Mouse (Mus musculus) intestine, embryonic 15.5 days (tissue): ENCODE results near the gene Gm15517. TPM values are rescaled to one million over a fixed set of nuclear protein-coding genes. Genes with fewer than 3 reads are reported as not detected.
"Not testable (repeated sequence)": the region's sequence is repeated elsewhere in the genome, so short reads cannot be mapped to it uniquely, and the experiment has no call there.

ENCODE experiments used
- ATAC-seq: fragments of 200-750 bp; cut with Nextera tagmentation; 2 replicates; pipeline ENCODE4 v1.8.0; 2017; ENCODE audit warnings: moderate TSS enrichment, moderate library complexity
- H3K27ac ChIP-seq: fragments of 300-500 bp; sonication (generic); 2 replicates; pipeline ENCODE4 v1.5.1; 2015; ENCODE audit warnings: mild to moderate bottlenecking, inconsistent platforms
- H3K27me3 ChIP-seq: fragments of 300-500 bp; sonication (generic); replicated peaks from 2 replicates; pipeline ENCODE4 v1.6.1; 2015; ENCODE audit warnings: inconsistent platforms
- H3K36me3 ChIP-seq: fragments of 300-500 bp; sonication (generic); 2 replicates; pipeline ENCODE4 v1.6.1; 2015; ENCODE audit warnings: inconsistent platforms
- H3K4me1 ChIP-seq: fragments of 300-500 bp; sonication (generic); replicated peaks from 2 replicates; pipeline ENCODE4 v1.6.1; 2015; ENCODE audit warnings: inconsistent platforms
- H3K4me2 ChIP-seq: fragments of 300-500 bp; sonication (generic); replicated peaks from 2 replicates; pipeline ENCODE4 v1.6.1; 2015; ENCODE audit warnings: mild to moderate bottlenecking, inconsistent platforms
- H3K4me3 ChIP-seq: fragments of 300-500 bp; sonication (generic); replicated peaks from 2 replicates; pipeline ENCODE4 v1.5.1; 2015; ENCODE audit warnings: inconsistent platforms
- H3K9ac ChIP-seq: fragments of 300-500 bp; sonication (generic); 2 replicates; pipeline ENCODE4 v1.6.1; 2015; ENCODE audit warnings: inconsistent platforms
- H3K9me3 ChIP-seq: fragments of 300-500 bp; sonication (generic); 2 replicates; pipeline ENCODE4 v1.6.1; 2016; ENCODE audit warnings: inconsistent platforms
- WGBS: fragments of 180-500 bp; shearing (Covaris S2); methylation state at CpG from one replicate; pipeline ENCODE4 v1.1.7; 2015; 5-methylcytosine and 5-hydroxymethylcytosine counted together
- polyA plus RNA-seq: library from polyadenylated mRNA; unstranded; fragments of >200 nt; fragmentation: Nextera tagmentation; extraction: Ambion mirVana; gene quantifications from 2 replicates; pipeline ENCODE4 v1.2.1, GENCODE M21; 2015

The Gm15517 gene
- polyA plus RNA-seq, 1 experiment from 2014 or later: not detected

- Histone ChIP-seq H3K9ac (no peak overlapping the region), H3K4me3 (peak overlapping the region; percentile 74), H3K4me2 (peak overlapping the region; percentile 70), H3K4me1 (peaks cover 14% of the 10 kb centered on the region), H3K36me3 (peaks cover 31% of the 10 kb centered on the region), H3K27ac (no peak overlapping the region), H3K9me3 (no peaks in the 10 kb centered on the region), H3K27me3 (no peaks in the 10 kb centered on the region)
- no peak for ATAC-seq
- 91% methylated on average over 2 of the region's 2 CpGs for WGBS
Measured at GRCm38 (mm10) chr7:44247971-44248370, 13.3 kb upstream of the Gm15517 start.

- Histone ChIP-seq H3K9ac (no peak overlapping the region; the same call in 1 of the 2 replicates), H3K4me3 (no peak overlapping the region), H3K9me3 (no peaks in the 10 kb centered on the region), H3K4me2 (no peak overlapping the region), H3K36me3 (peaks cover 33% of the 10 kb centered on the region), H3K27me3 (no peaks in the 10 kb centered on the region), H3K27ac (no peak overlapping the region), H3K4me1 (peaks cover 14% of the 10 kb centered on the region)
- no peak for ATAC-seq
- 91% methylated on average over 4 of the region's 4 CpGs for WGBS
Measured at GRCm38 (mm10) chr7:44249248-44249647, 12.0 kb upstream of the Gm15517 start.

- H3K27ac ChIP-seq, H3K9me3 ChIP-seq, H3K4me2 ChIP-seq, H3K4me1 ChIP-seq, H3K27me3 ChIP-seq, H3K9ac ChIP-seq, ATAC-seq, H3K4me3 ChIP-seq: not testable (repeated sequence)
- H3K36me3 ChIP-seq: peaks cover 33% of the 10 kb centered on the region
- 87% methylated on average over 17 of the region's 17 CpGs for WGBS
Measured at GRCm38 (mm10) chr7:44250732-44251275, 10.4 kb upstream of the Gm15517 start.

GRCm38 (mm10) chr7:44253023-44253616 is 8.1 kb upstream of the Gm15517 start:
- H3K27ac ChIP-seq: no peak overlapping the region
- peaks cover 3% of the 10 kb centered on the region for H3K4me1 ChIP-seq
- H3K4me2 ChIP-seq: no peak overlapping the region
- H3K36me3 ChIP-seq: peaks cover 33% of the 10 kb centered on the region
- no peak overlapping the region for H3K4me3 ChIP-seq
- H3K9ac ChIP-seq: no peak overlapping the region
- peak; percentile 12; the same call in 1 of the 2 replicates for ATAC-seq
- H3K27me3 ChIP-seq: no peaks in the 10 kb centered on the region
- H3K9me3 ChIP-seq: no peaks in the 10 kb centered on the region
- WGBS: 66% methylated on average over 15 of the region's 15 CpGs

GRCm38 (mm10) chr7:44254930-44255329 is 6.3 kb upstream of the Gm15517 start:
- no peak overlapping the region for H3K4me3 ChIP-seq
- ATAC-seq: no peak
- H3K4me2 ChIP-seq: no peak overlapping the region
- H3K27me3 ChIP-seq: no peaks in the 10 kb centered on the region
- H3K4me1 ChIP-seq: no peaks in the 10 kb centered on the region; the same call in 1 of the 2 replicates
- H3K36me3 ChIP-seq: peaks cover 21% of the 10 kb centered on the region
- H3K9me3 ChIP-seq: no peaks in the 10 kb centered on the region
- no peak overlapping the region for H3K9ac ChIP-seq
- H3K27ac ChIP-seq: no peak overlapping the region
- 73% methylated on average over 6 of the region's 6 CpGs for WGBS

- ATAC-seq: no peak
- Histone ChIP-seq H3K9ac (no peak within 1 kb of the TSS), H3K27ac (no peak within 1 kb of the TSS), H3K4me3 (no peak within 1 kb of the TSS), H3K4me1 (no peaks in the 10 kb centered on the region), H3K36me3 (peaks cover 9% of the 10 kb centered on the region; the same call in 1 of the 2 replicates), H3K9me3 (no peaks in the 10 kb centered on the region), H3K27me3 (no peaks in the 10 kb centered on the region), H3K4me2 (no peak within 1 kb of the TSS)
- 73% methylated on average over 4 of the region's 4 CpGs for WGBS
Measured at GRCm38 (mm10) chr7:44257278-44257677, 4.0 kb upstream of the Gm15517 start, which contains the start of gene Acp4. Gene Acp4 (minus strand): TSS chr7:44257378.

- H3K27ac ChIP-seq: no peak overlapping the region
- no peak overlapping the region for H3K4me2 ChIP-seq
- H3K4me3 ChIP-seq: no peak overlapping the region
- 66% methylated on average over 6 of the region's 6 CpGs for WGBS
- H3K9me3 ChIP-seq: no peaks in the 10 kb centered on the region
- no peak for ATAC-seq
- H3K4me1 ChIP-seq: peaks cover 6% of the 10 kb centered on the region; the same call in 1 of the 2 replicates
- H3K9ac ChIP-seq: no peak overlapping the region
- H3K27me3 ChIP-seq: peaks cover 6% of the 10 kb centered on the region; the same call in 1 of the 2 replicates
- H3K36me3 ChIP-seq: no peaks in the 10 kb centered on the region
Measured at GRCm38 (mm10) chr7:44260410-44260809, 837 bp upstream of the Gm15517 start.

- Histone ChIP-seq H3K27ac (no peak overlapping the region), H3K9me3 (no peaks in the 10 kb centered on the region), H3K27me3 (peaks cover 6% of the 10 kb centered on the region; the same call in 1 of the 2 replicates), H3K4me2 (peak overlapping the region; percentile 51), H3K4me3 (peak overlapping the region; percentile 8), H3K9ac (no peak overlapping the region), H3K36me3 (no peaks in the 10 kb centered on the region), H3K4me1 (peaks cover 6% of the 10 kb centered on the region; the same call in 1 of the 2 replicates)
- peak; percentile 79 for ATAC-seq
- WGBS: 3% methylated on average over 34 of the region's 34 CpGs
Measured at GRCm38 (mm10) chr7:44262791-44263643, 1.8 kb downstream of the Gm15517 start.

- ATAC-seq: no peak
- Histone ChIP-seq H3K9me3 (no peaks in the 10 kb centered on the region), H3K4me2 (no peak overlapping the region), H3K4me3 (no peak overlapping the region), H3K9ac (no peak overlapping the region), H3K27me3 (peaks cover 3% of the 10 kb centered on the region; the same call in 1 of the 2 replicates), H3K27ac (no peak overlapping the region), H3K36me3 (no peaks in the 10 kb centered on the region), H3K4me1 (peaks cover 3% of the 10 kb centered on the region; the same call in 1 of the 2 replicates)
- WGBS: 73% methylated on average over 11 of the region's 11 CpGs
Measured at GRCm38 (mm10) chr7:44268117-44268516, 6.9 kb downstream of the Gm15517 start.

GRCm38 (mm10) chr7:44269397-44269796 is 8.2 kb downstream of the Gm15517 start:
- Histone ChIP-seq H3K9ac (no peak overlapping the region), H3K36me3 (no peaks in the 10 kb centered on the region), H3K27me3 (0 out of 2 replicates have a peak, but pooled peaks cover 4% of the 10 kb centered on the region), H3K27ac (no peak overlapping the region), H3K4me2 (no peak overlapping the region), H3K9me3 (no peaks in the 10 kb centered on the region), H3K4me1 (no peaks in the 10 kb centered on the region), H3K4me3 (no peak overlapping the region)
- ATAC-seq: no peak
- 77% methylated on average over 2 of the region's 2 CpGs for WGBS

GRCm38 (mm10) chr7:44271309-44271708 is 10.1 kb downstream of the Gm15517 start:
- Histone ChIP-seq H3K9ac (no peak overlapping the region), H3K27ac (no peak overlapping the region), H3K4me3 (no peak overlapping the region), H3K27me3 (0 out of 2 replicates have a peak, but pooled peaks cover 6% of the 10 kb centered on the region), H3K4me1 (no peaks in the 10 kb centered on the region), H3K9me3 (no peaks in the 10 kb centered on the region), H3K36me3 (no peaks in the 10 kb centered on the region), H3K4me2 (no peak overlapping the region)
- WGBS: 79% methylated on average over 2 of the region's 2 CpGs
- ATAC-seq: no peak

- Histone ChIP-seq H3K27ac (no peak overlapping the region), H3K4me1 (no peaks in the 10 kb centered on the region), H3K4me2 (no peak overlapping the region), H3K4me3 (no peak overlapping the region), H3K36me3 (no peaks in the 10 kb centered on the region), H3K9ac (no peak overlapping the region), H3K9me3 (no peaks in the 10 kb centered on the region), H3K27me3 (0 out of 2 replicates have a peak, but pooled peaks cover 6% of the 10 kb centered on the region)
- no peak for ATAC-seq
- WGBS: 87% methylated on average over 7 of the region's 7 CpGs
Measured at GRCm38 (mm10) chr7:44272546-44272945, 11.3 kb downstream of the Gm15517 start.
